Mouse (Mus musculus): ENCODE data around the gene Mpped1.

Gene Mpped1

DNA sequence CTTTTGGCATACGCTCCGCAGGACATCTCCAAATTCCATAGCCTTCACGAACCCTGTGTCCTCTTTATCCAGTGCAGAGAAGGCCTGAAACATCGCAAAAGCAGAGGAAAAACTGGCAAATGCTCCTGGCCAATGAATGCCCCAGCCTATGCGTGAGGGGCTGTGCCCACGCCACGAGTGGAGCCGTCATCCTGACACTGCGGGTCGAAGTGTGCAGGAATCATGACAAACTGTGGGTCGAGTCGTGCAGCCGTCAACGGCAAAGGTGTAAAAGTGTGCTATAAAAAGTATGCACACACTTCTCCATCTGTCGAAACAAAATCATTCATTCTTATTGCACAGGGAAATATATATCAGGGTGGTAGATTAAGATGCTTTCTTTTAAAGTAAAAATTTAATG lies 113.6 kb downstream of the Mpped1 start:
- Histone ChIP-seq H3K36me3 (ENCODE audit: control insufficient read depth, insufficient read depth, low read length, poor library complexity, severe bottlenecking) (no peaks in the 10 kb centered on the region), H3K27me3 (ENCODE audit: control insufficient read depth, insufficient read depth, low read length, poor library complexity, severe bottlenecking) (no peaks in the 10 kb centered on the region)
- no peak for DNase-seq (ENCODE audit: low read depth, low spot score)

DNA sequence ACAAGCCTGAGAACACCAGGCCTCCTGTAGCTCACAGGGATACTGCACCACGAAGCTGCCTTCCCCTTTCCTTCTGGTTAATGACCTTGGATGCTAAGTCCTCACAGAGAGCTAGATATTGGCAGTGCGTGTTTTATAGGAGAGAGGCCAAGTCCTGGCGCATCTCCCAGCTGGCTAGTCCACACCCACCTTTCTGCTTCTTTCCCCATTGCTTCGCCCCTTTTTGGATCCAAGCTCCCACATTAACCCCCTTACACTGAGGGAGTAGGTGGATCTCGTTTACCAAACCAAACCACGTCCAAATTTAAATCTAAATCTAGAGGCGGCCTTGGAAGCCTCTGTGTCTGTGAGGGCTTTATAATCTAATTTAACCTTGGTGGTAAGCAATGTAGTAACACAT lies 115.0 kb downstream of the Mpped1 start:
- no peaks in the 10 kb centered on the region for H3K27me3 ChIP-seq (ENCODE audit: control insufficient read depth, insufficient read depth, low read length, poor library complexity, severe bottlenecking)
- DNase-seq (ENCODE audit: low read depth, low spot score) = no peak

DNA sequence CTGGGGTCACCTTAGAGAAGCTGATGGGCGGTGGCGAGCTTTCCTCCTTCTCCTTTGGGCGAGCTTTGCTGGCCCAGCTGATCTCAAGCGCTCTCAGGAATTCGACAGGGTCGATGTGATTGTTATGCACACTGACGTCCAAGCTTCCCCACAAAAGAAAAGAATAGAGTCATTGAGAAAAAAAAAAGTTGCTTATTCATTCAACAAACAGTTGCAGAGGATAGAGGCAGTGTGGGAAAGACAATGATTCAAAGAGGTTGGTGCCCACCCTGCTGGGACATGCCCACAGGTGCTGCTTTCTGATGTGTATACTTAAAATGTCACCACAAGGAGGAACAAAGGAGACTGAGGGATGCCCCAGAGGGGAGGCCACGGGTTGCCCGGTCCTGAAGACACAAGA lies 116.7 kb downstream of the Mpped1 start:
- no peaks in the 10 kb centered on the region for H3K27me3 ChIP-seq (ENCODE audit: control insufficient read depth, insufficient read depth, low read length, poor library complexity, severe bottlenecking)
- no peaks in the 10 kb centered on the region for H3K36me3 ChIP-seq (ENCODE audit: control insufficient read depth, insufficient read depth, low read length, poor library complexity, severe bottlenecking)
- no peak for DNase-seq (ENCODE audit: low read depth, low spot score)

More for the DNA sequence above, 115.0 kb downstream of the Mpped1 start:
- no peaks in the 10 kb centered on the region for H3K36me3 ChIP-seq (ENCODE audit: control insufficient read depth, insufficient read depth, low read length, poor library complexity, severe bottlenecking)

DNA sequence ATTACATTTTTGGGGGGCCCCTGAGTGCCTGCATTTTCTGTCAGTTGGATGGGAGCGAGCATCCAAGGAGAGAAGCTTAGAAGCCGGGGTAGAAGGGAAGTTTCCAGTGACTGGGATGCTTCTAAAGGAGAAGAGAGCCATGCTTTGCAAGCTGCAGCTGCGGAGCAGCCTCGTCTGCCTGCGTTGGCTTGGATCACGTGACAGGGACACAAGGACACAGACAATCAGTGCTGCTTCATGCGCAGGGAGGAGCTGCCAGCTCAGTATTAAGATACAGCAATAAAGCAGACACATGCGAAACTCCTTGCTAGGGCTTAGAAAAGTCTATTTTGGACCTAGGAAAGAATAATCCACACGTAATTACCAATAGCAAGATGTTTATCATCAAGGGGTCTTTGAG lies 118.0 kb downstream of the Mpped1 start:
- Histone ChIP-seq H3K36me3 (ENCODE audit: control insufficient read depth, insufficient read depth, low read length, poor library complexity, severe bottlenecking) (no peaks in the 10 kb centered on the region), H3K27me3 (ENCODE audit: control insufficient read depth, insufficient read depth, low read length, poor library complexity, severe bottlenecking) (no peaks in the 10 kb centered on the region)
- no peak for DNase-seq (ENCODE audit: low read depth, low spot score)

DNA sequence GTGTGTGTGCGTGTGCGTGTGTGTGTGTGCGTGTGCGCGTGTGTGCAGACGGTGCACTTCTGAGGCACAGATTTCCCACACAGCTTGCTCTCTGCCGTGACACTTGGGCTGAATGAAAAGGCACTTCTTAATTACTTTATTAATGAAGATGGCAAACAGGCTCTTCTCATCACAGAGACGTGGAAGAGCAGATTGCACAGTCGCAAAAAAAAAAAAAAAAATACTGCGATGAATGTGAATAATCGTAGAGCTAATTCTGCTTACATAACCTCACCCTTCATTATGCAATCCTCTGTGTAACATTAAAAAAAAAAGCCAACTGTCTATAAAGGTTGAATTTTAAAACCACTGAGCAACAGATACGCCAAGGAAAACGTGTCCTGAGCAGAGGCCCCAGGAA lies 127.2 kb downstream of the Mpped1 start:
- DNase-seq (ENCODE audit: low read depth, low spot score) = no peak
- H3K27me3 ChIP-seq (ENCODE audit: control insufficient read depth, insufficient read depth, low read length, poor library complexity, severe bottlenecking) = no peaks in the 10 kb centered on the region

More for the DNA sequence above, 127.2 kb downstream of the Mpped1 start:
- H3K36me3 ChIP-seq (ENCODE audit: control insufficient read depth, insufficient read depth, low read length, poor library complexity, severe bottlenecking) = no peaks in the 10 kb centered on the region
